Mouse (Mus musculus): ENCODE data around the gene Cdc14a. TPM values are rescaled to one million over a fixed set of nuclear protein-coding genes. Genes with fewer than 3 reads are reported as not detected.

Cdc14a gene
- polyA plus RNA-seq, 1 experiment from 2014 or later = 2.9 TPM

GRCm38 (mm10) chr3:116288833-116289232, 135.0 kb downstream of the Cdc14a start:
- Histone ChIP-seq H3K4me3 (ENCODE audit: low read length) (no peak overlapping the region), H3K4me1 (ENCODE audit: control insufficient read depth, insufficient read depth, low read depth, low read length) (no peaks in the 10 kb centered on the region), H3K9me3 (ENCODE audit: control insufficient read depth, low read length) (no peaks in the 10 kb centered on the region), H3K9ac (ENCODE audit: low read depth, low read length) (no peak overlapping the region), H3K36me3 (ENCODE audit: control insufficient read depth, insufficient read depth, low read length) (peaks cover 5% of the 10 kb centered on the region; the same call in 1 of the 2 replicates), H3K27me3 (replicated peaks; ENCODE audit: control insufficient read depth, insufficient read depth, low read length) (no peaks in the 10 kb centered on the region), H3K27ac (ENCODE audit: low read depth, low read length) (no peak overlapping the region), H3K4me2 (ENCODE audit: low read length) (no peak overlapping the region)
- no peak for ATAC-seq
- WGBS = 86% methylated on average over 6 of the region's 6 CpGs

DNA sequence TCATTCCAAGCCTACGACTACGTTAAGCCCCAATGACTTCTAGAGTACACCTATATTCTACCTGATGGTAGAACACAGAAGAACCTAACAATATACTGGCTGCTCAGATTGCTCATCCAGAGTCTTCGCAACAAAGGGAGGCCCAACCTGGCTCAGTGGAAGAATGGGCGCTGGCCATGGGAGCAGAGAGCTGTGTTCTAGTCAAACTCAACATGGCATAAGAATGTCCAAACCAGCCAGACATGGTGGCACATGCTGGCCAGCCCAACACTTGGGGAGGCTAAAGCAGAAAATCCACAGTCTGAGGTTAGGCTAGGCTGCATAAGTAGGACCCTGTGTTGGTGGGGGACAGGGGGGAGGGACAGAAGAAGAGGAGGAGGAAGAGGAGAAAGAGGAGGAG, 139.1 kb downstream of the Cdc14a start:
- 81% methylated on average over 4 of the region's 4 CpGs for WGBS
- Histone ChIP-seq H3K27me3 (replicated peaks; ENCODE audit: control insufficient read depth, insufficient read depth, low read length) (no peaks in the 10 kb centered on the region), H3K4me3 (ENCODE audit: low read length) (no peak overlapping the region), H3K27ac (ENCODE audit: low read depth, low read length) (no peak overlapping the region), H3K36me3 (ENCODE audit: control insufficient read depth, insufficient read depth, low read length) (no peaks in the 10 kb centered on the region), H3K9ac (ENCODE audit: low read depth, low read length) (no peak overlapping the region), H3K9me3 (ENCODE audit: control insufficient read depth, low read length) (no peaks in the 10 kb centered on the region), H3K4me2 (ENCODE audit: low read length) (no peak overlapping the region), H3K4me1 (ENCODE audit: control insufficient read depth, insufficient read depth, low read depth, low read length) (no peaks in the 10 kb centered on the region)
- ATAC-seq = no peak

DNA sequence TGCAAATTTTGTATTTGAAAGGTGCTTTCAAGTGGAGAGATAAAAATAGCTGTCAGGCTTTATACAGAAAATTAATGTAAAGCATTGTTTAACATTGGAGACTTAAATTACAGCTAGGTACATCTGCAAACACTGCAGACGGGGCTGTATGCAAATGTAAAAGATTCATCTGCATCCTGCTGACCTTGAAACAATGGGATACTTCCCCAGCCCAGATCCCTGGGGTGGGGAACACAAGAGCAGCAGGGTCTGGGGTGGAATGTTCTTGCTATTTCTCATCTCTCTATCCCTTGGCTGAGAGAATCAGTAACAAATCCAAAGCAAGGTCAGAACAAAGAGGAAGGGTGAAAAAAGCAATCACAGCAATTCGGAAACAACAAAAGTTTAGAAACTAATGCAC, 139.8 kb downstream of the Cdc14a start:
- H3K9ac ChIP-seq (ENCODE audit: low read depth, low read length) = no peak overlapping the region
- no peak for ATAC-seq
- H3K27me3 ChIP-seq (replicated peaks; ENCODE audit: control insufficient read depth, insufficient read depth, low read length) = no peaks in the 10 kb centered on the region
- H3K36me3 ChIP-seq (ENCODE audit: control insufficient read depth, insufficient read depth, low read length) = no peaks in the 10 kb centered on the region
- no peaks in the 10 kb centered on the region for H3K9me3 ChIP-seq (ENCODE audit: control insufficient read depth, low read length)
- no peak overlapping the region for H3K4me2 ChIP-seq (ENCODE audit: low read length)
- no peaks in the 10 kb centered on the region for H3K4me1 ChIP-seq (ENCODE audit: control insufficient read depth, insufficient read depth, low read depth, low read length)
- 21% methylated on average over 2 of the region's 2 CpGs for WGBS
- H3K27ac ChIP-seq (ENCODE audit: low read depth, low read length) = no peak overlapping the region
- no peak overlapping the region for H3K4me3 ChIP-seq (ENCODE audit: low read length)

- H3K27me3 ChIP-seq (replicated peaks; ENCODE audit: control insufficient read depth, insufficient read depth, low read length) = no peaks in the 10 kb centered on the region
- no peaks in the 10 kb centered on the region for H3K36me3 ChIP-seq (ENCODE audit: control insufficient read depth, insufficient read depth, low read length)
- no peaks in the 10 kb centered on the region for H3K4me1 ChIP-seq (ENCODE audit: control insufficient read depth, insufficient read depth, low read depth, low read length)
- H3K9me3 ChIP-seq (ENCODE audit: control insufficient read depth, low read length) = no peaks in the 10 kb centered on the region
- H3K9ac ChIP-seq (ENCODE audit: low read depth, low read length) = no peak overlapping the region
- 94% methylated on average over 6 of the region's 6 CpGs for WGBS
- no peak overlapping the region for H3K4me2 ChIP-seq (ENCODE audit: low read length)
- no peak for ATAC-seq
- no peak overlapping the region for H3K4me3 ChIP-seq (ENCODE audit: low read length)
- H3K27ac ChIP-seq (ENCODE audit: low read depth, low read length) = no peak overlapping the region
Measured at GRCm38 (mm10) chr3:116281663-116282062, 142.2 kb downstream of the Cdc14a start.

GRCm38 (mm10) chr3:116277146-116277545, 146.7 kb downstream of the Cdc14a start:
- ATAC-seq = peak; percentile 67; the same call in 1 of the 2 replicates
- no peak overlapping the region for H3K4me2 ChIP-seq (ENCODE audit: low read length)
- H3K9me3 ChIP-seq (ENCODE audit: control insufficient read depth, low read length) = no peaks in the 10 kb centered on the region
- 53% methylated on average over 8 of the region's 8 CpGs for WGBS
- no peaks in the 10 kb centered on the region for H3K36me3 ChIP-seq (ENCODE audit: control insufficient read depth, insufficient read depth, low read length)
- no peak overlapping the region for H3K9ac ChIP-seq (ENCODE audit: low read depth, low read length)
- no peaks in the 10 kb centered on the region for H3K27me3 ChIP-seq (replicated peaks; ENCODE audit: control insufficient read depth, insufficient read depth, low read length)
- H3K4me1 ChIP-seq (ENCODE audit: control insufficient read depth, insufficient read depth, low read depth, low read length) = no peaks in the 10 kb centered on the region
- H3K27ac ChIP-seq (ENCODE audit: low read depth, low read length) = no peak overlapping the region
- no peak overlapping the region for H3K4me3 ChIP-seq (ENCODE audit: low read length)

DNA sequence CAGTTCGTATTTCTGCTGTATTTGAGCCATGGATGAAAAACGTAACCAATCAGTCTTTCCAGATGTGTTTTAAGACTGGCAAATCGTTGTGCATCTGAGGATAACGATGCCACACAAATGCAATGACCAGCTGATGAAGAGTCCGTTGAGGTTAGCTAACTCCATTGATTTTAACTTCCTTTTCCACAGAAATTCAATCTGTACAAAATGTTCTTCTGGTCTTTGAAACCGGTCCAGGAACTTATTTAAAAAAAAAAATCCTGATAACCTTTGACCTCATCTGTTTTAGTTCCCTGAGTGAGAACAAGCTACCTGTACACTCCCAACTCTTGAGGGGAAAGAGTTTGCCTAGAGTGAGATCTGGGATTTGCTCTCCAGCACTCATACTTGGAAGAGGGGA, 152.2 kb downstream of the Cdc14a start:
- H3K9ac ChIP-seq (ENCODE audit: low read depth, low read length) = no peak overlapping the region
- ATAC-seq = no peak
- H3K4me1 ChIP-seq (ENCODE audit: control insufficient read depth, insufficient read depth, low read depth, low read length) = no peaks in the 10 kb centered on the region
- H3K36me3 ChIP-seq (ENCODE audit: control insufficient read depth, insufficient read depth, low read length) = no peaks in the 10 kb centered on the region
- no peaks in the 10 kb centered on the region for H3K9me3 ChIP-seq (ENCODE audit: control insufficient read depth, low read length)
- no peak overlapping the region for H3K4me2 ChIP-seq (ENCODE audit: low read length)
- 93% methylated on average over 6 of the region's 6 CpGs for WGBS
- no peak overlapping the region for H3K4me3 ChIP-seq (ENCODE audit: low read length)
- H3K27ac ChIP-seq (ENCODE audit: low read depth, low read length) = no peak overlapping the region
- no peaks in the 10 kb centered on the region for H3K27me3 ChIP-seq (replicated peaks; ENCODE audit: control insufficient read depth, insufficient read depth, low read length)

DNA sequence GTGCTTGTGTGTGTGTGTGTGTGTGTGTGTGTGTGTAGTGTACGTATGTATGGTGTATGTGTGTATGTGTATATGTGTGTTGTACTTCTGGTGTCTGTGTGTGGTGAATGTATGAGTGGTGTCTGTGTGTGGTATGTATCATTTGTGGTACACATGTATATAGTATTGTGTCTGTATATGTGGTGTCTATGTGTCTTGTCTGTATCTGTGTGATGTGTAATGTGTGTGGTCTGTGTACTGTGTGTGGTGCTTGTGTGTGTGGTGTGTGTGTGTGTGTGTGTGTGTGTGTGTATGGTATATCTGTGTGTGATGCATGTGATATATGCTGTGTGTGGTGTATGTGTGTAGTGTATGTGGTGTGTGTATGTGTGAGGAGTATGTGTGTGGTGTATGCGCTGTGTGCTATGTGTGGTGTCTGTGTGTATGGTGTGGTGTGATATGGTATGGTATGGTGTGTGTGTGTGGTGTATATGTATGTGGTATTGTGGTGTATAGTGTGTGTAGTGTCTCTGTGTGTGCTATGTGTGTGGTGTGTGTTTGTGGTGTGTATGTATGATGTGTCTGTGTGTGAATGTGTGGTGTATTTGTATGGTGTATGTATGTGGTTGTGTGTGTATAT, 156.7 kb downstream of the Cdc14a start:
- H3K9ac ChIP-seq (ENCODE audit: low read depth, low read length) = no peak overlapping the region
- no peaks in the 10 kb centered on the region for H3K4me1 ChIP-seq (ENCODE audit: control insufficient read depth, insufficient read depth, low read depth, low read length)
- H3K27me3 ChIP-seq (replicated peaks; ENCODE audit: control insufficient read depth, insufficient read depth, low read length) = no peaks in the 10 kb centered on the region
- no peak overlapping the region for H3K27ac ChIP-seq (ENCODE audit: low read depth, low read length)
- WGBS = 87% methylated on average over 2 of the region's 2 CpGs
- no peak; the same call in 1 of the 2 replicates for ATAC-seq
- no peaks in the 10 kb centered on the region for H3K9me3 ChIP-seq (ENCODE audit: control insufficient read depth, low read length)
- no peak overlapping the region for H3K4me2 ChIP-seq (ENCODE audit: low read length)
- H3K36me3 ChIP-seq (ENCODE audit: control insufficient read depth, insufficient read depth, low read length) = no peaks in the 10 kb centered on the region
- H3K4me3 ChIP-seq (ENCODE audit: low read length) = no peak overlapping the region

GRCm38 (mm10) chr3:116266360-116266759, 157.5 kb downstream of the Cdc14a start:
- H3K36me3 ChIP-seq (ENCODE audit: control insufficient read depth, insufficient read depth, low read length) = no peaks in the 10 kb centered on the region
- H3K27ac ChIP-seq (ENCODE audit: low read depth, low read length) = no peak overlapping the region
- H3K4me1 ChIP-seq (ENCODE audit: control insufficient read depth, insufficient read depth, low read depth, low read length) = no peaks in the 10 kb centered on the region
- no peak for ATAC-seq
- H3K9me3 ChIP-seq (ENCODE audit: control insufficient read depth, low read length) = no peaks in the 10 kb centered on the region
- 74% methylated on average over 3 of the region's 3 CpGs for WGBS
- H3K4me3 ChIP-seq (ENCODE audit: low read length) = no peak overlapping the region
- H3K27me3 ChIP-seq (replicated peaks; ENCODE audit: control insufficient read depth, insufficient read depth, low read length) = no peaks in the 10 kb centered on the region
- no peak overlapping the region for H3K4me2 ChIP-seq (ENCODE audit: low read length)
- H3K9ac ChIP-seq (ENCODE audit: low read depth, low read length) = no peak overlapping the region

GRCm38 (mm10) chr3:116263977-116264376, 159.9 kb downstream of the Cdc14a start:
- Histone ChIP-seq H3K36me3 (ENCODE audit: control insufficient read depth, insufficient read depth, low read length) (no peaks in the 10 kb centered on the region), H3K4me2 (ENCODE audit: low read length) (no peak overlapping the region), H3K4me3 (ENCODE audit: low read length) (no peak overlapping the region), H3K27ac (ENCODE audit: low read depth, low read length) (no peak overlapping the region), H3K9ac (ENCODE audit: low read depth, low read length) (no peak overlapping the region), H3K4me1 (ENCODE audit: control insufficient read depth, insufficient read depth, low read depth, low read length) (no peaks in the 10 kb centered on the region), H3K9me3 (ENCODE audit: control insufficient read depth, low read length) (no peaks in the 10 kb centered on the region), H3K27me3 (replicated peaks; ENCODE audit: control insufficient read depth, insufficient read depth, low read length) (no peaks in the 10 kb centered on the region)
- 92% methylated on average over 1 of the region's 1 CpGs for WGBS
- ATAC-seq = no peak

DNA sequence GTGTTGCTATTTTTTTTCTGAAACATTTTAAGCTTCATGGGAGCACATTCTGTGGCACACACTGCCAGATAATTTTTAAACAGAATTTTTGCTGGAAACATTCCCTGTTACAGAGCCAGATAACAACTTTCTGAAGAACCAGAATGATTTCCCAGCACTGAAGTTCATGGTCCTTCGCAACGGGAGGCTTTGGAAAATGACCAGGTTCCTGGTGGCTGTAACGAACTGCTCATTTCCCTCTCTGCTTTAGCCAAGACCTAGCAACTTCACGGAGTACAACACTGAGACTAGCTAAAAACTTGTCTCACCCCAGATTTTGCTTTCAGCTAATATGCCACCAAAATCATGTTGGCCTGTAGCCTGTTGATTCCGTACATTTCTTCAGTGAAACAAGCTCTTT, 160.8 kb downstream of the Cdc14a start:
- Histone ChIP-seq H3K27me3 (replicated peaks; ENCODE audit: control insufficient read depth, insufficient read depth, low read length) (no peaks in the 10 kb centered on the region), H3K4me1 (ENCODE audit: control insufficient read depth, insufficient read depth, low read depth, low read length) (no peaks in the 10 kb centered on the region), H3K4me2 (ENCODE audit: low read length) (no peak overlapping the region), H3K36me3 (ENCODE audit: control insufficient read depth, insufficient read depth, low read length) (no peaks in the 10 kb centered on the region), H3K27ac (ENCODE audit: low read depth, low read length) (no peak overlapping the region), H3K4me3 (ENCODE audit: low read length) (no peak overlapping the region), H3K9ac (ENCODE audit: low read depth, low read length) (no peak overlapping the region), H3K9me3 (ENCODE audit: control insufficient read depth, low read length) (no peaks in the 10 kb centered on the region)
- no peak for ATAC-seq
- 91% methylated on average over 5 of the region's 5 CpGs for WGBS

Measured in hindbrain, embryonic 16.5 days (tissue).